Mouse (Mus musculus): ENCODE results near the gene Map1b.
A peak's percentile ranks its signal among the peaks of the same experiment; 100 is the strongest.

Map1b gene

DNA sequence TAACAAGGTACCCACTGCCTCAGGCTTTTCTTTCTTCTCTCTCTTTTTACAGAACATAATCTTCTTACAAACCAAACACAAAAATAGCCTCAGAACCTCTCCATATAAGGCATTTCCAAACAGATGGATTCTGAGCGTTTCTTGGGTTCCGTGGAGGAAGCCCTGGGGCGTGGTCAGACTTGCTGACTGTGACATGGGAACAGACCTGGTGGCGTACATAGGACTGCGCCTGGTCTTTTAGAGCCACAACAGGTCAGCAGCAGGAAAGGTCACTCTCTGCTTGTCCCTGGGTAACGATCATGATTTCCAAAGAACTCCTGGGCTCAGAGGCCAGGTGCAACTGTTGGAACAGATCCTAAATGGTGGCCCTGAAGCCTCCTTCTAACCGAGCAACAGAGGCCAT is 31.0 kb downstream of the Map1b start:
- peak; percentile 42 for DNase-seq

DNA sequence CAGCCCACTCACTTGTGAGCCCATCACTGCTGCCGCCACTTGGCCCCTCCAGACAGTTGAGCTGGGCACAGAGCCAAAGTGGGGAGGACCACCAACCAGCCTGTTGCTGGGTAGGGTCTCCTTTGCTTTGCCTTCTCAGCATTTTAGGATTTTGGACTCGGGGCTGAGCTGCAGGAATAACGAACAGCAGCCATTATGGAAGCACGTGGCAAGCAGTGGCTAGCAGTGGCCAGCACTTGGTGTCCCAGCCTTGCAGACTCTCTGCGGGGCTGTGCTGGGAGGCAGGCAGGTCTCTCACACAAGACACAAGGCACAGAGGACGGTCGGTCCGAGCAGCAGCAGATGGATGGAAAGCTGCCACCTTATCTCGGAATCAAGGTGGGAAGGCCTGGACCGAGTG is 31.4 kb downstream of the Map1b start:
- DNase-seq, result peak; percentile 56

DNA sequence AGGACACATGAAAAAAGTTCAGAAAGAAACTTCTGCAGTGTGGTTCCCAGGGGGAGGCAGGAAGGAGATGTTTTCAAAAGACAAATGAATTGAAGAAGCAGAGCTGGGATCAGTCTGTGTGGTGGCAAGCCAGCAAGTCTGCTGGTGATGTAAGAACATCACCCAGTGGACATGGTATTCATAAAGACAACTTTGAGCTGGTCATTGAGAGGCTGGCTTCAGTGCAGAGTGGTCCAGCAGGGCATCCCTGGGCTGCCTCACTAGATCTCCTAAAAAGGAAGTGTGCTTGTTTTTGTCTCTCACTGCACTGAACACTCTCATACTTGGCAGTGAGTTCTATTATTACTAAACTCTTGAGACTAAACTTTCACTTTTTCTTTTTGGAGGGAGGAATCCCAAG is 32.9 kb downstream of the Map1b start:
- no peak for DNase-seq

DNA sequence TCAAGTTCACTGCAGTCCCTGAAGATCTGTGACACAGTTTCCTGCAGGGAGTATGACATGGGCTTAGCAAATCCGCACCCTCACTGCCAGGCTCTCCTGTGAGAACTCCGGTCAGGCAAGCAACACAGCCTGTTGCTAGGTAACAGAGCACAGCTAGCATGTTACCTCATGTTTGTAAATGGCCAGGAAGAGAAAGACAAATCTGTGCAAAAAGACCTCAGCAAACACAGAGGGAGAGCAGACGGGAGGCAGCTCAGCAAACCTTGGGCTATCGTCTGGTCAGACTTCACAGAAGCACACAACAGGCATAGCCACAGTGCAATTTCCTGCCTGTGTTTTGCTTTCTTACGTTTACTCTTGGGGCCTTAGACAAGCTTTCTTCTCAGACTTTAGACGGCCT is 40.9 kb downstream of the Map1b start:
- DNase-seq, result no peak

DNA sequence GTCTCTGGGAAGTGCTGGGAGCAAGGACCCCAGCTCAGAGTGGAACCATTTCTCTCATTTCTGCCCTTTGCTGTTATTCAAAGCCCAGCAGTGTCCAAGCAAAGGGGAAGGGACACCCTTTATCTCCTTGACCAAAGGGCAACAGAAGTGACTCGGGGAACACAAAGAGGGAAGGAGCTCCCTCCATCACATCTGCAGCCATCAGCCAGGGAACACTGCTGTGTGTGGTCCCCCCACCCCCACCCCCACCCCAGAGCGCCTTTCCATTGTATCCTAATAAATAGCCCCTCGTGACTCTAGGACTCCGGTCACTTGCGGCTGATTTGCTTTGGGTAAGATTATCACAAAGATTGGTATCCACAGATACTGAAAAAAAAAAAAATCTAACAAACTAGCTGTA is 41.3 kb downstream of the Map1b start:
- DNase-seq, result no peak

DNA sequence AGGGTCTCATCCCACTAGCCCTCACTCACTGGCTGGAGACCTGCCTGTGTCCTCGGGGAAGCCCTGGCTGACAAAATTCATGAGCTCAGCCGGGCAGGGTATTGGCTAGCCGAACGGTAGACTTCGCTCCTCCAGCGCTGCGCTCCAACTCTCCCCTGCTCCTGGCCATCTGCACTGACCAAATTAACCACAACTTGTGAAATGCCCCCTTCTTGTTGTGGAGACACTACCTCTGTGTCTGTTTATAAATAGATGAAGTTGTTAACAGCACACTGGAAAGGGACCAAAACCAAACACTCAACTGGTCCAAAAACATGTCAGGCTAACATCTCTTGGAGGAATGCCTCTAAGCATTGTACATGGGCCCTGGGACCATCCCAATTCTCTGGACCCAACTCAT is 42.2 kb downstream of the Map1b start:
- no peak for DNase-seq

DNA sequence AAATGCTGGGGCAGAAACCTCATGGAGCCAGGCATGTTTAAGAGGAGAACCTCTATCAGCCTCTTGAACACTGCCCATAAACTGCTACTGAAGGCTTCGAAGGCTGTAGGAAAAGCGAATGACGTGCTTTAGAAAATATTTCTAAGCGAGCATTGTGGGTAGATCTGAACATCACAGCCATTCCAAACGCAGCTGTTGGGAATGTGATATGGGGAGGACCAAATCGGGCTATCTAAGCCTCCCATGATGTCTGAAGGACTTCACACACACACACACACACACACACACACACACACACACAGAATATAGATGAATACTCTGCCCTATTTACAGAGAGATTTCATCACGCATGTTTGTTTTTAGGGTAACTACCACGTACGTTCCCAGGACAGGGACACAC is 44.3 kb downstream of the Map1b start:
- DNase-seq, result no peak

DNA sequence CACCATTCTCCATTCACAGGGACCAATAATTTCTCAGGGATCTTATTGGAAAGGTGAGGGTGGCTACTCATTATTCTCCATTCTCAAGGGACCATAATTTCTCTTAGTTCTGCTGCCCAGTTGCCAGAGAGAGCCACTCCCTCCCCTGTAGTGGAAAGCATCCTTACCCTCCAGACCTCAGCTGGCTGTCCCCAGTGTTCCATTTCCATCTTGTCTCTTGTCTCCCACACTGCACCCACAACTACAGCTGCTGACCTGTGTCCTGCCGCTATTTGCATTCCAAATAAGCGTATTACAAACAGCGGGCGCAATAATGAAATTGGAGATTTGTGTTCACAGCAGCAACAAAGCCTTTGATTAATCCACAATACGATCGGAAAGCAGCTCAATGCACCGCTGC is 46.3 kb downstream of the Map1b start:
- DNase-seq, result no peak

DNA sequence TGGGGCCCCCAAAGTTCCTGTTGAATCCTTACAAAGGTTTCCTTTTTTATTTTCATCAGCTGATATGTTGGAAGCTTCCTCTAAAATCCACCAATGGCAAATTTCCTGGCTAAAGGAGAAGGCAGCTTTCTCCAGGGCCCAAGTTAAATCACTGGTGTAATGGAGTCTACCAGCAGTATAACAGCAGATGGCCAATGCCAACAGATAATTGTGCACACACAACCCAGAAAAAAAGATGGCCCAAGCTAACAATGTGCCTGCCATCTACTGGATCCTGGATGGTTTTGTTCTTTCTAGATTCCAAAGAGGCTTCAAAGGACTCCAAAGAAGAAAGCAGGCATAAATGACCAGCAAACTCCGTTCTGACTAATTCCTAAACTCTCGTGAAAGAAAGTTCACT is 48.1 kb downstream of the Map1b start:
- DNase-seq, result no peak

DNA sequence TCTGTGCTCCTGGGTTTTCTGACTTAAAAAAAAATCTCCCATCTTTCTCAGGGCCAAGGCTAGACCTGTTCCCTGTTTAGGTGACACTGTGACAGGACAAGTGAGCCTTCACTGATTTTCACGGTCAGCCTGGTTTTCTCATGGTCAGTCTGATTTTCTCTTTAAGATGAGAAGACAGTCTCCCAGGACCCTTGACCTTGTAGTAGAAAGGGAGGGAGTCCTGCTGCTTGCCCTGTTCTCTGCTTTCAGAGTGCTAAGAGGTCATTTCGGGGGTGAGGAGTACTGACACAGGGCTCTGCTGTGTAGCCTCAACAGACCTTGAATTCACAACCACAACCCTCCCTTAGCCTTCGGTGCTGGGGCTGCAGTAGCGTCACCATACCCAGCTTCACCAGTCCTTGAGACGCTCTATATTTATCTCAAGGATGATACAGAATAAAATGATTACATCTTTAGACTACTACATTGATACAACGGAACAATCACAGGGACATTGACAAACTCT is 49.5 kb downstream of the Map1b start:
- no peak for DNase-seq

DNA sequence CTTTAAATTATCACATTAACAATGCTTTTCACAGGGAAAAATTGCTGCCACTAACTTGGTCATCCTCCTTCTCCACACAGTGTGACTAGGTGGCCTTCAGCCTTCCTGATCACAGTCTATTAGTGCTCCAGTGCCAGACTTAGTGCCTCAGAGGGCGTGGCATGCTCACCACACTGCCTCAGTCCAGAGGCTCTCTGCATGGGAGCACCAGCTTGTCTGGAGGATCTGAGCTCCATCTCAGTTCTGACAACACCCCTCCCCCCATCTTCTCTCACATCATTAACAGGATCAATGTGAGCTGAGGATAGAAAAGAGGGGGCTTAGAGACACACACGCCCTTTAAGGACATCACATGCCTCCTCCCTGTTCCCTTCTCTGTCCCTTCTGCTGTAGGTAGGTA is 50.3 kb downstream of the Map1b start:
- DNase-seq, result no peak

DNA sequence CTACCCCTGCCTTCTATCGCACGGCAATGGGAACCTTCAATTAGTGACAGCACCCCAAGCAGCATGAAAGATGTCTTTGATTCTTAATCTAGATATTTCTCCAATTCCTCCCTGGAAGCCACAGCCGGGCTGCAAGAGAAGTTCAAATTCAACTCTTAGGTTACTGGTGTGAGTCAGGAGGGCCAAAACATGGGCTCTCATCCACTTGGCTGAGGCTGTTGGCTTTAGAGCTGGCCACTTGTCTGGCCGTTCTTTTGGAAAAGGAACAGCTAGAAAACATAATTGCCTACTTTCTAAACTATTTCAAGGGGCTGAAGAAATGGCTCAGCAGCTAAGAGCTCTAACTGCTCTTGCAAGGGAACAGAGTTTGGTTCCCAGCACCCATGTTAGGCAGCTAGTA is 51.8 kb downstream of the Map1b start:
- DNase-seq, result no peak

DNA sequence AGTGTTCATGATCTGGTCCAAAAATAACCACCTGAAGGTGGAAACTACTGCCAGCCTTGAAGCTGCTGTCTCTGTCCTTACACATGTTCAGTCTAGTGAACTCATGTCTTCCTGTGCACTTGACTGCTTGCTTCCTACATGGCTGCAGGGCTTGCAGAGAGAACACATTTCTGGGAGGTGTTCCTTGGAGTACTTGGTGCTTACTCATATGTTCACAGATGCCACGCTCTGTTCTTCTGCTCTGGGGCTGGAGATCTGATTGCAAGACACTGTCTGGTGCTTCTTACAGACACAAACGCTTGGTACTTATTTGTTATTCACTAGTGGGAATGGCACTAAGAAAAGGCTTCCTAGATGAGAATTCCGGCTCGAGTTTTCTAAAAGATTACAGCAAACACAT is 54.5 kb downstream of the Map1b start:
- DNase-seq, result no peak

DNA sequence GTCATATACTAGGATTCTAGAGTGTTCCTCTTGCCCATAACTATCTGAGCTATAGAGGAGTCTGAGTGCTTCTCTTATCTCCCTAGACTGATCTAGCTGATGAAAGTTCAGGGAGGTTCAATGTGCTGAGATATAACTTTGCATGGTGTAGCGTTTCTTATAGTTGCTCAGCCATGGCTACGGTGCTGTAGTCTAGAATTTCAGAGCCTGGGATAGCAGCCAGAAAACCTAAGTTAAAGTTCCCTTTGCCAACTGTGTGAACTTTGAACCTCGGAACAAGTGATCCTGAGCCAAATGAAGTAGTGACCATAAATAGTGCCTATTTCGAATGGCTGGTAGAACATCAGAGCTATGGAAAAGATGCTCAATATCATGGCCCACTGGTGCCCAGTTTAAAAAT is 56.7 kb downstream of the Map1b start:
- DNase-seq, result no peak

DNA sequence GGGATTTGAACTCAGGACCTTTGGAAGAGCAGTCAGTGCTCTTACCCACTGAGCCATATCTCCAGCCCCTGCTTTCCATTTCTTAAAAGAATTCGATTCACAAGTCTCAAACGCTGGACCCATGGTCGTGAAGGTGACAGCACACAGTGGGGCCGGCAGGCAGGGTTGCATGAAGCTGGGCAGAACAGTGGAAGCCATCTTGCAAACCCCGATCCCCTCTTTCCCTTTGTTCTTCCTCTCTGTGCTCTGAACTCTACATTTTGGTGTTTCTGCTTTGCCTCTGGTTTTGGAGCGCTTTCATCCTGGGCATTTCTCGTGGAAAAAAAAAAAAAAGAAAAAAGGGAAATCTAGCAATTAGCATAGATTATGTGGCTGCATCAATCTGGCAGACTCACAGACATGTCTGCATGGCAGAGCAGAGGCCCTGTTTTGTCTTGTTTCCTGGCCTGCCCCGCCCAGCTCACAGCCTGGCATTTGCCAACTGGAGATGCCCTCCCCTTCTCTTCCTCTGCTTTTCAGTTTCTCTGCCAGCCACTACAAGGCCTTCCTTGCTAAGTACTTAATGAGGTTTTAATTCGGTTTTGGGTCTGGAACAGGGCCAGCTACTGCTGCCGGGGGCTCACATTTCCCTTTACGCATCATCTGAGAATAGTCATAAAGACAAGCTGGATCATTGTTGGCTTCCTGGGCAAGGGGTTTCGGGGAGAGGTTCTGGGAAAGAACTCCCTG is 57.5 kb downstream of the Map1b start:
- no peak for DNase-seq

DNA sequence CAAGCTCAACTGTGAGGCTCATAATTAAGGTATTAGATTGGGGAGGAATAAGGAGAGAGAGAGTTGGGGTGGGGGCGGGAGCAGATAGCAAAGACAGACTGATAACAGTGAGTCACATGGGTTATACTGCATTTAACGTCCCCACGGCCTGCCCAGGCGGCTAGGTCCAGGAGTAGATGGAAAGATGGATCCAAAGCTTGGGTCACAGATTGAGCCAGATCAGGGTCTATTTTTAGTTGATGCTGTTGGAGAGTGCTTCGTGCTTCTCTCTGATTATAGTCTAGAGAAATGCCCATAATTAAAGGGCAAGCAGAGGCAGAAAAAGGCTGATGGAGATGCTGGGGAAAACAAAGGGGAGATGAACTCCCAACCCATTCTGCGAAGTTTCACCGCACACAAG is 61.4 kb downstream of the Map1b start:
- DNase-seq, result no peak

DNA sequence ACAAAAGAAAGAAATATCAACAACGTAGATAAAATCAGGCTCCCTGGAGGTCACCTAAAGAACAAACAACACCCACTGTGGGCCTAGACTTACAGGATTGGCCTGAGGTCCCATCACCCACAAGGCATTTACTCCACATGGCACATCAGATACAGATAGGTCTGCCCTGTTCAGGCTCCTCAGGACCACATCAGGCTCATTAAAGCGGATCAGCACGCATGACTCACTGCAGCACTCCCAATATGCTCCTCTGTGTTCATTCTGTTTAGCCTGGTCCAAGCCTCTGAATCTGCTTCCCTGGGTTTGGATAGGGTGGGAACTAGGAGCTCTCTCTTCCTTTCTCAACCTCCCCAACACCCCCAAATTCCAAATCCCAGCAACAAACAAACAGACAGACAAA is 63.9 kb downstream of the Map1b start:
- no peak for DNase-seq

DNA sequence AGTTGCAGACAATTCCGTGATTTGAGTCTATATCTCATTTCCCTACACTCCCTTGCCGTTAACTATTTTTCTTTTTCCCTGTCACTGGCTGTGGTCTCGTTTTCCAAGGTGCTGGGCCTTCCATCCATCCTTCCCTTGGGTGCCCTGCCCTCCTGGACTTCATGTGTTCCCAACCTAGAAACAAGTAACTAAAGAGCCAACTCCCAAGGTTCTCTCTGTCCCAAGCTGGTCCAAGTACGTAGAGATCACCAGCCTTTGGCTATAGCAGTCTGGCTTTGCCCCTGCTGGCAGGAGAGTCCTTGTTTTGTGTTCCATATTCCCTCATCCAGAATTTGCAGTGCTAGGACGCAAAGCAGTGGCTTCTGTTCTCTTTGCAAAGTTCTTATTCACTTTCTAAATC is 65.1 kb downstream of the Map1b start:
- no peak for DNase-seq

DNA sequence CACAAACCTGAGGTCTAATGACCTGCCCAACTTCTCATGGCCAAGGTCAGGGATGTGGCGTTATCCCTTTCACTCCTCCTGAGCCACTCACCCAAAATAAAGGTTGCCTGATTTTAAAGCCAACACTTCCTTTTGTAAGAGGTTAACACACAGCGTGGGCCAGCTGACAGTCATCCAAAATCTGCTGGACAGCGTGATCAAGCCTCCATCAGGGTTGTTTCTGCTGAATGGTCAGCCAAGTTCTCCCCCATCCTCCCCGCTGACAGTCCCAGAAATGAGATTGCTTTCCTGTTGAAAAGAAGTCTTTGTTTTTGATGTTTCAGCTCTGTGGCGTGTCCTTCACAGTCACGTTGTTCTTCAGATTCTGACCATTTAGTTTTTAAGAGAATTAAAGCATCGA is 65.6 kb downstream of the Map1b start:
- peak; percentile 86 for DNase-seq

DNA sequence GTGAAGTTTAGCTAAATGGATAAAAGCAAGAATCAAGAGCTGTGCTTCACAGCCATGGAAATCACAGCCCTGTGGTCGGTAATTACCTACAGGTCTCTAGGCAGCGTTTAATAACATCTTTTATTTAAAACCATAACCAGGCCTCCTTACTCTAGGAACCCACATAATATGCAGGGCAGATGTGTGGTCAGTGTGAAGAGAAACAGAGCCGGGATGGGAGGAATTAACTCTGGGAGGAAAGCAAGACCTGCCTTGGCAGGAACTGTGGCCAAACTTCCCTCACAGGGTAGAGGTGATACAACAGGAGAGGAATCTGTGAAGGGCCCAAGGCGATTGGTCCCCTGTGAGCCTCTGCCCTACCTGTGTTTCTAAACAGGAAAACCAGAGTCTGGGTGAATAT is 66.8 kb downstream of the Map1b start:
- DNase-seq, result no peak

DNA sequence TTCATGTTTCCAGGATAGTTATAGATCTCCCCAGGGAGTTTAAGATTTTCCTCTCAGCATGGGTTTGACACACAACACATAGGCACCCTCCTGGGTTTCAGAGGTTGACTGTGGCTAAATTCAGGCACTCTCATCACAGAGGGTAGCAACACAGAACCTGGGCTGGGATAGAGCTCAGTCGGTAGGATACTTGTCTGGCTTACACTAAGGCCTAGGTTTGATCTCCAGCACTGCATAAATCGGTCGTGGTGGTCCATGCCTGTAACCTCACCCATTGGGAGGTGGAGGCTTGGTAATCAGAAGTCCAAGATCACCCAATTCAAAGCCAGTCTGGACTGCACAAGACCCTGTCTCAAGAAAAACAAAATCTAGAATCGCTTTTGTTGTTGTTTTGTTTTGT is 68.1 kb downstream of the Map1b start:
- DNase-seq, result no peak

DNA sequence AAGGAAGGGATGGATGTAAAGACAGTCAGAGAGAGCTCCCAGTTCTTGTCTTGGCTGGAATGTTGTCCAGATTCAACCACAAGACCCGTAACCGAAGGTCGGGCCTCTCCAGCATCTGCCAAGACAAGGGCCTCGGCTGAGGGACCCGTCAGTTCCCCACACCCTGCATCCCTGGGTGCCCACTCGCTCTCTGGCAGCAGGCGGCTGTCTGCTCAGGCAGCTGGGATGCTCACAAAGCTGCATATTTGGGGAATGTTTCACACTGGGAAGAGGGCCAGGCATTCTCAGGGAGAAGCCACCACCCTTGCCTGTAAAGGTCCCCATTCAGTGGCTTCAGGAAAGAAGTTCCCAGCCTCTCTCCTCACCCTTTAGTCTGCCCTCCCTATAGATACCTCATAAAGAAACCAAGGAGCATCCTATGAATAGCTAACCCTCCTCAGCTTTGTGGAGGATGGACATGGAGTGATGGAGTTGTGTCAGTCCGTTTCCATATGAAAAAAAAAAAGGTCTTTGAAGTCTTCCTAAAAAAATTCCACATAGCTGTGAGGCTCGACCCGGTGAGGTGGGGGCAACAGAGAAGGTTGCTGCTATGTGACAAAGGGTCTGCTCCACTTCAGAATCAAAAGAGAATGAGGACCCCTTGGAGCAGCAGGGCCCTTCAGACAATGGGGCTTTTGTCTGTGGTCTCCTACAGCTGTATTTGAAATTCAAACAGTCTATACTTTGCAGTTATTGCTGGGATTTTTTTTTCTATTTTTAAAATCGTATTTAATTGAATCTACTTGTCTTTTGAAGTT is 68.7 kb downstream of the Map1b start:
- DNase-seq, result peak; percentile 46

DNA sequence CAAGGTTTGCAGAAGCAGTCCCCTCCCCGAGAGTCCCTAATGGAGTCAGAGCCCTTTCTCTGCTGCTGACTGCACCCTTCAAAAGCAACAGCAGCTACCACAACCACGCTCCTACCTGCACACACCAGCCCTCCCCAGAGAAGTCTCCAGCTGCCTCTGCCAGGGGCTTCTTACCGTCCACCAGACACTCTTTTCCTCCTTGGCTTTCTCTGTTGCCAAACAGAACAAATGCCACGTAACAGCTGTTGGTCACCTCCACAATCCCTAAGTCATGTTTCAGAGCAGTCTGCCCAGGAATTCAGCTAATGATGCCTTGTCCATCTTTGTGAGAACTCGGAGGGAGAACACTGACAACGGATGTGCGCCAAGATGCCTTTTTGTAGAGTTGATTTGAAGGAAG is 69.3 kb downstream of the Map1b start:
- DNase-seq, result no peak

DNA sequence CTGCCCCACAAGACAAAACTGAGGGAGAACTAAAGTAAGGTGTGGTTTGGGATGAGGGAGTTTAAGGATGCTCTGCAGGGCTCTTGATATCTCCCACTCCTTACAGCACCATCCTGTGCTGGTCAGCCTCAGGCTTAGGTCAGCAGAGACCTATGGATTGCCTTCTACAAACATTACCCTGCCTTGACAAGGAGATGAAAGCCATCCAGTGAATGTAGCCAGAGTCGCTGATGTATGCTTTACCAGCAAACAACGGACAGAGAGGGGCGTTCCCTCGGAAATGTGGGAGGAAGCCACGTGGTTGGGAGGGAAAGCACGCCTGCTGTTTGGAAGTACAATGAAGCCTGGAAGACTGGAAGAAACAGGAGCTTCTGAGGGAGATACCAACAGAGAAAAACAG is 71.5 kb downstream of the Map1b start:
- DNase-seq, result no peak

DNA sequence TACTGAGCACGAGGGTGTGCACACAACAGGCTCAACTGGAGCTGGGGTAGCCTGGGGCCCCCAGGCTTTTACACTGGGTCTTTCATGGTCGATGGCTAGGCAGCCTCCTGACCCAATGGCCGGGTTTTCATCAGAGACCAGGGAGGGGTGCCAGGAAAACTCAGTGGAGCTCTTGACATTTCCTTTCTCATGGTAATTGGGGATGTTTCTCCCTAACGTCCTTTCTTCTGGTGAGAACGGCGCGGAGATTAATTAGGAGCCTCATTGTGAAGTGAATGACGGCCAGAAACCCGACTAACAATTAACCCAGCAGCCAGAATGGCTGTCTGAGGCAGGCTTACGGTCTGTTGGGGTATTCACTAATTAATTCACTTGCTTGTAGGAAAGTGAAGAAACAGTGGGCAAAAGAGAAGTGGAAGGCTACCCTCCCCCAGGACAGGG is 71.9 kb downstream of the Map1b start:
- DNase-seq, result no peak
